Mouse (Mus musculus) kidney, postnatal 0 days (tissue): ENCODE results near the gene Zfp513. TPM values are rescaled to one million over a fixed set of nuclear protein-coding genes. Genes with fewer than 3 reads are reported as not detected.

Source experiments
- ATAC-seq: fragments of 200-750 bp; cut with Nextera tagmentation; replicated peaks from 2 replicates; pipeline ENCODE4 v1.8.0; 2017; ENCODE audit warnings: low read depth, moderate number of reproducible peaks, moderate TSS enrichment, moderate library complexity; ENCODE audit not compliant: low FRiP score
- DNase-seq: peaks from one replicate; pipeline ENCODE4 v3.0.0-alpha.2; 2016; ENCODE audit warnings: low spot score
- H3K27ac ChIP-seq: fragments of 300-500 bp; sonication (generic); 2 replicates; pipeline ENCODE4 v1.5.1; 2014; ENCODE audit warnings: mild to moderate bottlenecking
- H3K27me3 ChIP-seq: fragments of 300-500 bp; sonication (generic); 2 replicates; pipeline ENCODE4 v1.6.1; 2014; ENCODE audit warnings: low read length, mixed read lengths; ENCODE audit not compliant: insufficient read depth
- H3K36me3 ChIP-seq: fragments of 300-500 bp; sonication (generic); 2 replicates; pipeline ENCODE4 v1.6.1; 2014; ENCODE audit warnings: low read length, mixed read lengths; ENCODE audit not compliant: insufficient read depth
- H3K4me1 ChIP-seq: fragments of 300-500 bp; sonication (generic); replicated peaks from 2 replicates; pipeline ENCODE4 v1.6.1; 2014; ENCODE audit warnings: antibody characterized with exemption, low read length, mixed read lengths; ENCODE audit not compliant: insufficient read depth
- H3K4me2 ChIP-seq: fragments of 300-500 bp; sonication (generic); 2 replicates; pipeline ENCODE4 v1.6.1; 2014; ENCODE audit warnings: mild to moderate bottlenecking, low read length, moderate library complexity, mixed read lengths
- H3K4me3 ChIP-seq: fragments of 300-500 bp; sonication (generic); replicated peaks from 2 replicates; pipeline ENCODE4 v1.5.1; 2014; ENCODE audit warnings: low read depth, low read length
- H3K9ac ChIP-seq: fragments of 300-500 bp; sonication (generic); 2 replicates; pipeline ENCODE4 v1.6.1; 2014; ENCODE audit warnings: low read depth, low read length
- H3K9me3 ChIP-seq: fragments of 300-500 bp; sonication (generic); replicated peaks from 2 replicates; pipeline ENCODE4 v1.6.1; 2016; ENCODE audit warnings: low read length, inconsistent platforms, mixed read lengths
- CTCF ChIP-seq: IDR thresholded peaks from 2 replicates; pipeline ENCODE4 v1.5.1; 2016; ENCODE audit warnings: antibody characterized with exemption, low read depth, mild to moderate bottlenecking, moderate library complexity
- WGBS: fragments of 180-500 bp; shearing (Covaris S2); extraction: QIAGEN DNeasy Blood & Tissue Kit; methylation state at CpG from one replicate; pipeline ENCODE4 v1.1.7; 2014; 5-methylcytosine and 5-hydroxymethylcytosine counted together
- polyA plus RNA-seq: library from polyadenylated mRNA; unstranded; fragments of >200 nt; fragmentation: Nextera tagmentation; extraction: Ambion mirVana; gene quantifications from 2 replicates; pipeline ENCODE4 v1.2.1, GENCODE M21; 2015

Zfp513 gene
- polyA plus RNA-seq, 1 experiment from 2014 or later, result 8.9 TPM

DNA sequence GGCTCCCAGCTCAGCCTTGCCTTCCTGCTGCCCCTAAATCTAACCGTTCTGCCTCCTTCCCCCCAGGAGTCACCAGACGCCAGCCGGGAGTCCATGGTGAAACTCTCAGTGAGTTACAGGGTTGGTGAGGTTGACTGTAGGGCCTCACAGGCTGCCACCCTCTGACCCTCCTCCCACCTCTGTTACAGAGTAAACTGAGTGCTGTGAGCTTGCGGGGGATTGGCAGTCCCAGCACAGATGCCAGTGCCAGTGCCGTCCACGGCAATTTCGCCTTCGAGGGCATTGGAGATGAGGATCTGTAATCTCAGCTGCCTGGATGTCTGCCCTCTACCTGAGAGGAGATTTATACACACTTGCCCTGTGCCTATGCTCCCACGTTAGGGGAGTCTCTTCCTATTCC, 3.9 kb downstream of the Zfp513 start:
- no peak overlapping the region for H3K4me3 ChIP-seq
- DNase-seq (no peak), ATAC-seq (no peak)
- peaks cover 13% of the 10 kb centered on the region; the same call in 1 of the 2 replicates for H3K4me1 ChIP-seq
- H3K9me3 ChIP-seq, result 0 out of 2 replicates have a peak, but pooled peaks cover 3% of the 10 kb centered on the region
- H3K36me3 ChIP-seq, result peaks cover 45% of the 10 kb centered on the region
- no peak overlapping the region for H3K4me2 ChIP-seq
- no peak overlapping the region for H3K9ac ChIP-seq
- H3K27ac ChIP-seq, result no peak overlapping the region
- no peaks in the 10 kb centered on the region for H3K27me3 ChIP-seq
- no peak for TF ChIP-seq CTCF
- 73% methylated on average over 9 of the region's 9 CpGs for WGBS

DNA sequence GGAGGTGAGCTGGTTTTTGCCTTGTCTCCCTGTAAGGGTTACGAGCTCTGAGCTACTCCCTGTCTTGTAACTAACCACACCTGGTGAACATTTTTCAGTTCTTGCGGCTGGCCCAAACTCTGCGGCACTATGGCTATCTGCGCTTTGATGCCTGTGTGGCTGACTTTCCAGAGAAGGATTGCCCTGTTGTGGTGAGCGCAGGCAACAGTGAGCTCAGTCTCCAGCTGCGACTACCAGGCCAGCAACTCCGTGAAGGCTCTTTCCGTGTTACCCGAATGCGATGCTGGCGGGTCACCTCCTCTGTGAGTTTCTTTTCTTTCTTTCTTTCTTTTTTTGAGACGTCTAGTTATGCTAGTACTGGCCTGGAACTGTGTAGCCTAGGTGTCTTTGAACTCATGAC, 5.0 kb downstream of the Zfp513 start:
- no peak for DNase-seq
- WGBS, result 95% methylated on average over 12 of the region's 12 CpGs
- ATAC-seq, result no peak

DNA sequence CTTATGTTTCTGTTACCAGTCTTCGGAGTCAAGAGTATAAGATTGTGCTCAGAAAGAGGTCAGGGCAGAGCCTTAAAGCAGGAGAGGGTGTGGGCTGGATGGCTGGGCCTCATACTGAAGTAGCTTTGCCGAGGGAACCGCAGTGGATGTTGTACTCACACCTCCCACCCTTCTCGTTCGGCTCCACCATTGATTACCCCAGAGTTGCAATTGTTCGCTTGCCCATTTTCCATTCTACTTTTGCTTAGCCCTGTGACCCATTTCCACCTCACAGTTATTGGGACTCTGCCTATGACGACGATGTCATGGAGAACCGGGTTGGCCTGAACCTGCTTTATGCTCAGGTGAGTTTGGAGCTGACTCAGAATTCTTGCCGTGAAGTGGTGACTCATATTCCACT, 5.9 kb downstream of the Zfp513 start:
- TF ChIP-seq CTCF, result no peak
- H3K27me3 ChIP-seq, result no peaks in the 10 kb centered on the region
- H3K9ac ChIP-seq, result no peak overlapping the region
- H3K4me3 ChIP-seq, result no peak overlapping the region
- no peak overlapping the region for H3K4me2 ChIP-seq
- 90% methylated on average over 10 of the region's 10 CpGs for WGBS
- ATAC-seq (no peak), DNase-seq (no peak)
- peaks cover 46% of the 10 kb centered on the region for H3K36me3 ChIP-seq
- 0 out of 2 replicates have a peak, but pooled peaks cover 3% of the 10 kb centered on the region for H3K9me3 ChIP-seq
- peaks cover 20% of the 10 kb centered on the region; the same call in 1 of the 2 replicates for H3K4me1 ChIP-seq
- H3K27ac ChIP-seq, result no peak overlapping the region

More for the DNA sequence above, 5.0 kb downstream of the Zfp513 start:
- H3K36me3 ChIP-seq, result peaks cover 45% of the 10 kb centered on the region
- no peak for TF ChIP-seq CTCF
- H3K4me2 ChIP-seq, result no peak overlapping the region
- H3K9ac ChIP-seq, result no peak overlapping the region
- no peak overlapping the region for H3K4me3 ChIP-seq
- H3K27me3 ChIP-seq, result no peaks in the 10 kb centered on the region
- no peak overlapping the region for H3K27ac ChIP-seq
- peaks cover 15% of the 10 kb centered on the region; the same call in 1 of the 2 replicates for H3K4me1 ChIP-seq
- 0 out of 2 replicates have a peak, but pooled peaks cover 3% of the 10 kb centered on the region for H3K9me3 ChIP-seq

DNA sequence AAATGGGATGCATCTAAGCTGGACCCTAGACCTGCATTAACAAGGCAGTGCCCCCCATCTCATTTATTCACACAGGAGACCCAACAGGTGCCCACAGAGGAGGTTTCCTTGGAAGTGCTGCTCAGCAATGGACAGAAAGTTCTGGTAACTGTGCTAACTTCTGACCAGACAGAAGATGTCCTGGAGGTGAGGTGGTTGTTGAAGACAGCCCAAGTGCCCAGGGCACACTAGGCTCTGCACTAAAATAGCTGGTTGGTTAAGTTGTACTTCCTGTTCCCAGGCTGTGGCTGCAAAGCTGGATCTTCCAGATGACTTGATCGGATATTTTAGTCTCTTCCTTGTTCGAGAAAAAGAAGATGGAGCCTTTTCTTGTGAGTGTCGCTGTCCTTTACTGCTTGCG, 6.4 kb downstream of the Zfp513 start:
- TF ChIP-seq CTCF, result no peak
- Histone ChIP-seq H3K27ac (no peak overlapping the region), H3K27me3 (no peaks in the 10 kb centered on the region), H3K4me3 (no peak overlapping the region), H3K4me1 (peaks cover 17% of the 10 kb centered on the region; the same call in 1 of the 2 replicates), H3K36me3 (peaks cover 51% of the 10 kb centered on the region), H3K9ac (no peak overlapping the region), H3K4me2 (no peak overlapping the region), H3K9me3 (0 out of 2 replicates have a peak, but pooled peaks cover 3% of the 10 kb centered on the region)
- DNase-seq (no peak), ATAC-seq (no peak)
- 88% methylated on average over 4 of the region's 4 CpGs for WGBS

DNA sequence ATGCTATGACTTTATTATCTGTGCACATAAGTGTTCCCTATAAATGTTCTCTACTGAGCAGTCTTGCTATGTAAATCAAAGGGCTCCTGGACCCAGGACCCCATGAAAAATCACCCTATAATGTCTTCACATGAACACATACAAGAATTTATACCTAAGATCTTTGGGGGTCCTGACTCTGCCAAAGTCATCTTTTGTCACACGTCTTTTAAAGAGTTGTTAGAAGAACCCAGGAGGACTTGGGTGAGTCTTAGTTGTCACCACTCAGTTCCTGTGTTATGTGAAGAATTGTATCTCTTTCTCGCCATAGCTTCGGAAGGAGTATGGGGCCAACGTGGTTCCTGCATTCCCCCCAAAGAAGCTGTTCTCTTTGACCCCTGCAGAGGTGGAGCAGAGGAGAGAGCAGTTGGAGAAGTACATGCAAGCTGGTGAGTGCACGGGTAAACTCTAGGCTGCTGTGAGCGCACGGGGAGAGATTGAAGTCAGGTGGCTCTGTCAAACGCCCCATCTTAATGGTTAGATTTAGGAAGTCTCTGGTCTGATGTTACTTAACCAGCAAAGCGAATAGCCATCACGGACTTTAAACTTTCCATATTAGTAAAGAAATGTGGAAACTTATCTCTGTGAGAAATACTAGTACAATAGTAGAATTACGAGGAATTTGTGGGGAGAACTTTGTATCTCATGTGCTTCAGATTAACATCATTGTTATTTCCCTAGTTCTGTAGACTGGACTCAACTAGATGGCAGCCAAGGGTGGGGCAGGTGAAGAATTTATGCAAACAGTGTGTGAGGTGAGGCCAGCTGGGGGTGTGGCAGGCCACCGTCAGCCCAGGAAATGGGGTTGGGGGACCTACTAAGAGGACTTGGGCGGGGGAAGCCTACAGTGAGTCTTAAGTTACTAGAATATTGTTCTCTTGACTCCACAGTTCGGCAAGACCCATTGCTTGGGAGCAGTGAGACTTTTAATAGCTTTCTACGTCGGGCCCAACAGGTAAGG, 7.3 kb downstream of the Zfp513 start:
- Histone ChIP-seq H3K27ac (no peak overlapping the region), H3K9ac (no peak overlapping the region), H3K4me1 (peaks cover 11% of the 10 kb centered on the region; the same call in 1 of the 2 replicates), H3K4me3 (no peak overlapping the region), H3K4me2 (peak overlapping the region; percentile 75), H3K9me3 (no peaks in the 10 kb centered on the region), H3K36me3 (peaks cover 59% of the 10 kb centered on the region), H3K27me3 (no peaks in the 10 kb centered on the region)
- 90% methylated on average over 16 of the region's 16 CpGs for WGBS
- no peak for TF ChIP-seq CTCF
- no peak for DNase-seq
- no peak for ATAC-seq

DNA sequence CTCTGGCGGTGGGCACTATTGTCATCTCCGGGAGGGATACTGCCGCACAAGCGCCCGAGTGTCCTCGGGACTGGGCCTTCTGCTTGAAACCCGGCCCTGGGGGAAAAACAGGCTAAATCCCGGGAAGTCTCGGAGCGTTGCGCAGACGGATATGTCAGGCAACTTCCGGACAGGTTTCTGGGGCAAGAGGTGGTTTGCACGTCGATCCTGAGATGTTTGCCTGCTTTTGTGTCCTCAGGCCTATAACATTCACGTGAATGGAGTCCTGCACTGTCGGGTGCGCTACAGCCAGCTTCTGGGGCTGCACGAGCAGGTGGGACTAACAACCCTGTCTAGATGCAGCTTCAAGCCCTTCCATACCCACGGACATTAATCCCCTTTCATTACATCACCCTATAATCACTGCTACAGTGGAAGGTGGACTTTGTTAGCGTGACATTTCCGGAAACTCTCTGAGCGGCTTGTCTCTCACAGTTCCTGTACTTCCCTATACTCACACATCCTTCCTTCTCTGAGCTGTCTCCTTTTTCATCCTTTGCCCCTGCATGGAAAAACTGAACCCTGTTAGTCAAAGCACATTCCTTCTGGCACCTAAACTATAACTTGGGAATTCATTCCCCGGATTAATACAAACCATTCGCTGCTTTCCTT, 8.3 kb downstream of the Zfp513 start:
- H3K27ac ChIP-seq, result peak overlapping the region; percentile 89
- H3K27me3 ChIP-seq, result no peaks in the 10 kb centered on the region
- H3K4me1 ChIP-seq, result peaks cover 11% of the 10 kb centered on the region; the same call in 1 of the 2 replicates
- DNase-seq, result peak; percentile 15
- H3K9ac ChIP-seq, result peak overlapping the region; percentile 91
- H3K4me3 ChIP-seq, result peak overlapping the region; percentile 91
- WGBS, result 11% methylated on average over 25 of the region's 25 CpGs
- H3K9me3 ChIP-seq, result no peaks in the 10 kb centered on the region
- peak overlapping the region; percentile 75 for H3K4me2 ChIP-seq
- no peak for TF ChIP-seq CTCF
- H3K36me3 ChIP-seq, result peaks cover 53% of the 10 kb centered on the region
- peak; percentile 0; the same call in 1 of the 2 replicates for ATAC-seq
